Mouse (Mus musculus) right cerebral cortex, postnatal 4 days (tissue): ENCODE results near the gene Slco3a1.

Experiments
- DNase-seq: peaks from one replicate; pipeline ENCODE4 v3.0.0-alpha.2; 2022

Gene Slco3a1

DNA sequence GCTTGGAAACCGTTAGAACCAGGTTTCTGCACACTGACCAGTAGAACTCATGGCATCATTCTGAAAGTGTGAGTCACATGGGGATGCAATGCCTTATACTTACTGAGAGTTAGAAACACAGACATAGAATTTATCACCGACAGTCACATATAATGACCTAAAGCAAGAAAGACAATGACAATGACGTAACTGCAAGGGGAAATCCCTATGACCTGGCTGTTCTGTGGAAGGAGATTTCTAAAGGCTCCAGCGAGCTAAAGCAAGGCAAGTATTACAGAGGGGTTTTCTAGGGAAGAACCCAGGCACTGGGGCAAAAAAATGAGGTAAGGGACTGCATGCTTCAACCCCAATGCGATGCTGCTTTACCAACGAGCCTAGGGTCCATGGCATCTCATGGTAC, 26.9 kb downstream of the Slco3a1 start:
- DNase-seq: no peak

DNA sequence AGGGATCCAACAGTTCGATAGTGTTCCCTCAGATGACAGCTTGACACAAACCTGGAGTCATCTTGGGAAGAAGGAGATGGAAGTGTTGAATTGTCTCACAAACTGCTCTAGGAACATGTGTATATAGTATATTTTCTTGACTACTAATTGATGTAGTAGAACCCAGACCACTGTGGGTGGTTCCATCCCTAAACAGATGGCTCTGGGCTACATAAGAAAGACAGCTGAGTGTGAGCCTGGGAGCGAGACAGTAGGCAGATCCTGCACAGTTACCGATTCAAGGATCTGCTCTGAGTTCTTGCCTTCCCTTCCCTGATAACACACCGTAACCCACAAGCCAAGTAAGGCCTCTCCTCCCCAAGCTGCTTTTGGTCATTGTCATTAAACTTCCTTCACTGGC, 28.6 kb downstream of the Slco3a1 start:
- no peak for DNase-seq

DNA sequence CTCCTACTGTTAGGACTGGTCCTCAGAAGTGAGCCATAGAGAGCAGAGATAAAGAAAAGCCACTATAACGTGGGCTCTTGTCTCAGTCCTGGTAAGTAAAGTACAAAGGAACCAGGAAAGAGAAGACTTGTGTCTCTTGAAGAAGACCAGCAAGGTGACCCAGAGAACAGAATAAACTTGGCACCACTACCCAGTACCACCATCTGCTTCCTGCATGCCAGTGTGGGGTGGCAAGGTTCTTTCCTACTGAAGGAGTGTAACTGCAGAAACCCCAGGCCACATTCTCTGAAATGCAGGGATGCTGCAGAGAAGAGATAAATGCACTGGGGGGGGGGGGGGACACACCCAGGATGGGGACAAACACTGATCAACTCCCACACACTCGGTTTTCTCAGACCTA, 29.0 kb downstream of the Slco3a1 start:
- no peak for DNase-seq

DNA sequence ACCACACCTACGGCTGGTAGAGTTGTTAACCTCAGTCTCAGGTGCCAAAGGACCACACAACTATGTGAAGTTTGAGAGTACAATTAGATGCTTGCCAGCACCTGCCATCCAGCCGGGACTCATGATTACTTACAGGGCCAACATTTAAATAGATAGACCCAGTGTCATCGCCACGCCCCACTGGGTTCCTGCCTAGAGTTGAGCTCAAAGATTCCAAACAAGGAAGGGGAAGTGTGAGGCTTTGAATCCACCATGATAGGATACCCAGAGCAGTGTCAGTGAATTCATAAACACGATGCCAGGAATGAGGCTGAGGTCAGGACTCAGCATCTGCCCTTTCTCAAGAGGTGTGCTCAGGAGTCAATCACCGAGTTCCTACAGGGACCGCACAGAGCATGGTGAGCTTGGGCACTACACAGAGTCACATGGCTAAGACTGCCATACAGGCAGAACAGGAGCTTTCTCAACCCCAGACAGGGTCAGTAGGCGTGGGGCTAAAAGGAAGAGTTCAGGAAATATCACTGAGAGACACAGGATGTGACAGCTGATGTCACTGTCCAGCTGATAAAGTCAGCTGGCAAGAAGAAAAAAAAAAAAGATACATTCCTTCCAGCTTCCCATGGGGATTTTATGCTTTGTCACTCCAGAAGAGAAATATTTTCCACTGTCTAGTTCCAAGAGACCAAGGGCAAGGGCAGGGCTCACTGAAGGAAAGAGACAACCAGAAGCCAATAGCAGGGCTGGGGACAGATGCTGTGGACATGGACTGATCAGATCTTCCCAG, 30.2 kb downstream of the Slco3a1 start:
- DNase-seq: no peak

DNA sequence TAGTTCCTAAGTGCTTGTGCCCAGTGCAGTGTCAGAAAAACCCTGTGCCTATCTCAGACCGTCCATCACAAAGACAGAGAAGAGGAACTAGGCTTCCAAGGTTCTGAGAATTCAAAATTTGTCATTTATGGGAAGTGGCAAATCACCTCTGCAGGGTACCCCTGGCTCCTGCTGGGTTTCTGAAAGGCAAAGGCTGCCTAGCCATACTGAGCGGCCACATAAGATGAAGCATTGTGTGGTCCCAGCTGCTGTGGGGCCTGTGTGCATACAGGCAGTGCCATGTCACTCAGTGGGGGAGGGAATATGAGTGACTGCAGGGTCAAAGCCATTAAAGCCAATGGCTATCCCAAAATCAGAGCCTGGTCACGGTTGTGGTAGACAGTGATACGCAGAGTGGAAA, 31.5 kb downstream of the Slco3a1 start:
- no peak for DNase-seq

DNA sequence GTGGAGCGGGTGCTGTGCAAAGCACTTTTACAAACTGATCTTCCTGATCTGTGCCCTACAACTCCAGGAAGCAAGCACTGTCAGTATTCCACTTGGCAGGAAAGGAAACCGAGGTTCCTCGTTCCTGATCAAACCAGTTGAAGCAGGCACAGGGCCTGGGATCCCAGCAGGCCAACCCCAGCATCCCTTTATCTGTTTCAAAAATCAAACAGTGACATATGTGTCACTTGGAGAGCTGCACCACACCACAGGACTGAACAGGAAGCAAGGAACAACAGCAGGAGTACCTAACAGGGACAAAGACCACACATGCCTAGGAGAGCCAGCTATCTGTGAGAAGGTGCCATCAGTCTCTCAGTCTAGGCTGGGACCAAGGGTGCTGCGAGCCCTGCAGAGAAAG, 32.3 kb downstream of the Slco3a1 start:
- no peak for DNase-seq

DNA sequence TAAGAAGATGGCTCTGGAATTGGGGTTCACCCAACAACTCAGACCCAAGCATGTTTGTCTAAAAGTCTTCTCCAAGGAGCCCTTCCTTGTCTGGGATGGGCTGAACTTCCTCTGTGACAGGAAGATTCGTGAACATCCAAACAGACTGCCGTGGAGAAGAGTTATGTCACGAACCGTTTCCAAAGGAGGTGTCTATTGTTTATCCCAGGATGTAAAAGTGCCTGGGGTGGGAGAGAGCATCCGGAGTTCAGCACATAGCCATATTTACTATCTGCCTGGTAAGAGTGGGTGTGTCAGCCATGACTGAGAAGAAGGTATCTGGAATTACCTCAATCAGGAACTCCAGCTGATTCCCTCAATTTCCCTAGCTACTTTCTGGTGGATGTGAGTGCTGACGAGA, 35.2 kb downstream of the Slco3a1 start:
- no peak for DNase-seq

DNA sequence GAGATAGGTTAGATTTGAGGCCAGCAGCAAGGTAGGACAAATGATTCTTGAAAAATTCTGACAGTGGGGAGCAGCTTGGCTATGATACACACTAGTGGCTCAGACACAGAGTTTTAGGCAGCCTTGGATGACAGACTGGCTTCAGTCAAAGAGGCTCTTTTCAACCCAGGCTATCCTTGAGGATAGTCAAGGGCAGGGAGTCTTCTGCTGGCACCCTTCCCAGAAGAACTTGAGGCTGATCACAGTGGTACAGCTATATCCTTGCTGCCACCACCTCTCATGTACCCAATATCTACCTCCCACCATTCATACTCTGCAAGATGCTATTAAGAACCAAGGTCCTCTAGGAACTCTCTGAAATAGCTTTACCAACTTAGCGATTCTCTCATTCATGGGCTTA, 35.8 kb downstream of the Slco3a1 start:
- no peak for DNase-seq

DNA sequence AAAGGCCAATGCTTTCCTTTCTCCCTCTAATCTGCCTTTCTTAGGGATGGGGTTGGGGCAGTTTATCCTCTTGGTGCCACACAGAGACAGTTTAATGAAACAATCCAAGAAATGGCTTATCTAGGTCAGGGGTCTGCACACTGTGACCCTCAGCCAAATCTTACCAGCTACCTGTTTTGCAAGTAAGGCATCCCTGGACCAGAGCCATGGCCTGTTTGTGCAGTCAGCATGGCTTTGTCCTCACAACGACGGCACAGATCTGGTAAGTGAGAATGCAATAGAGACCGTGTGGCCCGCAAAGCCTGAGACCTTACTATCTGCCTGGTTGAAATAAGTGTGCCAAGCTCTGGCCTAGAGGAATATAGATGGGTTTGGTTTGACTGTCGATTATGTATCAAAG, 36.3 kb downstream of the Slco3a1 start:
- DNase-seq: no peak

DNA sequence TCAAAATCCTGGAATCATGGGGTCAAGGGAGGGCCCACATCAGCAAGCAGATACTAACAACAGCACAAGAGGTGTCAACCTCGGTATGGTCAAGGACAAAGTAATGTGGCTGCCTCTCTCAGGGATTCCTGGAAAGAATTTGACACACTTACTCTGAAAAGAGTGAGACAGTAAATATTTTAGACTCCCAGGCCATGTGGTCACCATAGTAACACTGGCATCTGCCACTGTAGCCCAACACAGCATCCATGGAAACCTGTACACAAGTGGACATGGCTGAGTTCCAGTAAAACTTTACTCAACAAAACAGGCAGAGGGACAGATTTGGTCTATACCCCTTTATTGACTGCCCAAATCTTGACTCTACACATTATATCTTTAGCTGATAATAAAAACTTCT, 43.9 kb downstream of the Slco3a1 start:
- no peak for DNase-seq

DNA sequence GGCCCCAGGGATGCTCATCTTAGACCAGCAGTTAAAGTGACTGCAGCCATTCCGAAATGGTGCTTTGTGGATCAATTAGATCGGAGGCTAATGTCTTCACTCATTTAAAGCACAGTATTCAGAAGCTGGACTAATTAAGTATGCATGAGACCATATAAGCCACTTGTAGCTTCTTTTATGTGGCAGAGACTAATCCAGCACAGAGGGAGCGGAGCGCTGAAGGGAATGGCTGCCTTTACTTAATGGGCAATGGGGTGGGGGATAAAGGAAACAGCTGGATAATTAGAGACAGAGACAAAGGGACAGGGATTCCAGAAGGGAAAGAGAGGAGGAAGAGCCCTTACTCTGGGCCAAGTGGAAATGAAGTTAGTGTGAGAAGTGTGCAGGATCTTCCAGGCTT, 46.4 kb downstream of the Slco3a1 start:
- DNase-seq: no peak

DNA sequence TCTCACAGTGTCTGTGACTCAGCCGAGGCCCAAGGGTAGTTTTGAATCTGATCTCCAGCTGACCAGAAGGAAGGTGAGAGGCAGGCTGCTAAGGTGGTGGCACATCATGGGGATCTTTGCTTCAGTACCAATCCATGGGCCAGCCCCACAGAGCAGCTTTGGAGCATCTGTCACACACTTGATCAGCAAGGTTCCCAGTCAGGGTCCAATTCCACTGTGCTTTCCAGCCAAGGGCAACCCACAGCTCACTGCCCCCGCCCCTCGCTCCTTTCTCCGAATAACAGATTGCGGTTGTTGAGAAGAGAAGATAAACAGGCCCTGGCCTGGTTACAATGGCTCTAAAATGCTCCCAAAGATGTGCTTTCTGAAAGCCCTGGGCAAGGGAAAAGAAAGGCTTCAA, 47.7 kb downstream of the Slco3a1 start:
- no peak for DNase-seq

DNA sequence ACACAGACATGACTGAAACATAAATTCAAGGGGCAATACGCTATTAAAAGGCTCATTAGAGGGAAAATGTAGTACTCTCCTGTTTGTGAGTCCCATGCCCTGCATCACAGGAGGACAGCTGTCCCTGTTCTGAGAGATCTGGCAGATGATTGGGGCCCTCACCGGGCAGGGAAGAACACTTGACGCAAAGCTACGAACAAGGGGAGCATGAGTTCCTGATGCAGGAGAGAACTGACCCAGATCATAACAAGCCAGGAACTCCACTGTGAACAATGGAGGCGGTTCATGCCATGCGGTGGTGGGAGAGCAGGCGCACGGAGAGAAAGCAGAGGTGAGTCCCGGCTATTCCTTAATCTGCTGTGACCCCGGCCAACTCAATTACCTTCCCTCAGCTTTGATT, 48.9 kb downstream of the Slco3a1 start:
- no peak for DNase-seq

DNA sequence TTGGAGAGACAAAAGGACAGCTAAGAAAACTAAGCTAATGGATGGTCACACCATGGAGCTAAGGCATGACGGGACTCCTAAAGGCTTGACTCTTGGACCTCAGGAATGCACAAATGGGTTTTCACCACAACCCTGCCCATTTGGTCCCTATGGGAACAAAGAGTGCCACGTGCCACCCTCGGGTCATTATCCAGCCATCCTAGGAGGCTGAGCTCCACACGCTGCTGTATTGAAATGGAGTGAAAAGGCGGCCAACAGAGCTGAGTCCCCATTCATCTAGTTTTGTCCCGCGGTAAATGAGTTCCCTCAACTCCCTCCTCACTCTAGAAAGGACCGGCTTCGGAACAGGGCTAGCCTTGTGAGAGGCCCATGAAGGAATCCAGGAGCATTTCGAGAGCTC, 53.4 kb downstream of the Slco3a1 start:
- no peak for DNase-seq

DNA sequence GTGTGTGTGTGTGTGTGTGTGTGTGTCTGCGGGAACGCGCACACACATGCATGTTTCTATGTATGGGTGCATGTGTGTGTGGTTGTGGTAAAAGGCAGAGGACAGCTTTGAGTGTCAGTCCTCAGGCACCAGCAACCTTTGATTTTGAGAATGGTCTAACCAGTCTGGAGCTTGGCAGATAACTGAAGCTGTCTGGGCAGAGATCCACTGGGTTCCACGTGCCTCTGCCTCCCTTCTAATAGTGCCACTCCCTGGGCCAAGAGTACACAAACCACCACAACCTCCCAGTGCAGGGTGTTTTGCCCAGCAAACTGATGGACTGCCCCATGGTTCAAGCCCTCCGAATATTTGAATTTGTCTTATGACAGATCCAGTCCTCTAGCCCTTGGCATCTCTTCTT, 55.1 kb downstream of the Slco3a1 start:
- no peak for DNase-seq

DNA sequence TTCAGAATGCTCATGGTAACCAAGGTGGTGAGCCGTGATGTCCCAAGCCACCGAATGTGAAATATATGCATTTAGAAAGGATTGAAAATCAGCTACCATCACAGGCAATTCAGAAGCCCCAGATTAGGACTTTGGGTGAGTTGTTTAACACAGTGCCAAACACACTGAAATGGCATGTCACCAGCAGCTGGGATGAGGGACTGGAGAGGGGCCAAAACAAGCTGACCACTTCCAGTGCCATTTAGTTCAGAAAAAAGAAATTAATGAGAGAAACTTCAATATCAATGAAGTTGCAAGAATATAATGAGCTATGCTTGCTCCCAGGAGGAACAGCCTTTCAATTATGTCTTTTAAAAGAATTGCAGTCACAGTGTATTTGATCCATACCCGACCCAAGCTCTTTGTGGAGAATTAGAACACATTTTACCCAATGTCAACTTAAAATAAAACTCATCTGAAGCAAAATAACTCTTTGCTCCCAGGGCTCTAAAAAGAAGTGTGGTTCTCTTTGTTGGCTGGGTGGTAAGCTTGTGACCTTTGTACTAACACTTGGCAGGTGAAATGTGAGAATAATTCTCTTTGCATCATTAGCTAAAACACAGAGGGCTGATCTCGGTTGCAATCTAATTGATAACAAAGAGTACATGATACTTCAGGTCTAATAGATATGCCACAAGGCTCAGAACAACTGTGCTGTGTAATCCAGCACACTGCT, 56.2 kb downstream of the Slco3a1 start:
- DNase-seq: no peak

DNA sequence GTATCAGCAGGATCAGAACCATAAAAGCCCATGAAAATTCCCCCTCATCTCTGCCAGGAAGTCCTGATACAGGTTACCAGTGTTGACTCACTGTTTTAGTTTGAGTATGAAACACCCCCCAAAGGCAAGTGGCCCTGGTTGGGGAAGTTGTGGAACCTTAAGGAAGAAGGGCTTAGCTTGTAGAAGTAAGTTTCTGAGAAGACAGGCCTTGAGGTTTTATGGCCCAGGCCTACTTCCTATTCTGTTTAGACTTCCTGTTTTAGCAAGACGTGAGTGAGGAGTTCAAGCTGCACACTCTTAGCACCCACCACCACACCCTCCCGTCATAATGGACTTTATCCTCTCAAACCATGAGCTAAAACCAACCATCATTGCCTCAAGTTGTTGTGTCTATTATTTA, 57.4 kb downstream of the Slco3a1 start:
- no peak for DNase-seq

DNA sequence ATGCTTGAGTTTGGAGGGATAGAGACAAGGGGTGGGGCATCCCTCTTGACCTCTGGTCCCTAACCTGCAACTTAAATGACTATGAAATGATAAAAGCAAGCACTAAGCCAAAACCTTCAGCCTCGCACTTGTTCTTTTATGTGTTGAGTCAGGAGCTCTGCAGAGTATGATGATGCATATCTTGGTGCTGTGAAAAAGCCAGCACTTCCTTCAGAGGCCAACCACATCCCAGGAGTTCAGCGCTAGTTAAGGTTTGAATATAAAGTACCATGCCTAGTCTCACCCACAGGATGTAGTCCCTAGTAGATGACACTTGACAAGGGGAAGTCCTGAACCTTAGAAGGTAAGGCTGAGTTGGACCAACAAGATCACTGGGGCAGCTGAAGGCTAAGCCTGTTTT, 59.1 kb downstream of the Slco3a1 start:
- no peak for DNase-seq

DNA sequence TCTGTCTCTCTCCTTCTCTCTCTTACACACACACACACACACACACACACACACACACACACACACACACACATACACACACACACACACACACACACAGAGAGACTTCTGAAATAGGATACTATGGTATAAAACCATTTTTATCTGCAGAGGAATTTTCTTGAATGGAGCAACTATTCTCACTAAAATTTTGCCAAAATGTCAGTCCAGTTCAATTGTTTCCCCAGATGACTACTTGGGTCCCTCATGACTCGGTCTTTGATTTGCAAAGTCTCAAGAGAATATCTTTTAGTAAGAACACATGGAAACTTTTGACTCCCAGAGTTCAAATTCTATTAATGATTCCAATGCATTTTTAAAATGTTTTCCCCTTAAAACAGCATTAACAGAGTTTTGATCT, 60.8 kb downstream of the Slco3a1 start:
- no peak for DNase-seq

DNA sequence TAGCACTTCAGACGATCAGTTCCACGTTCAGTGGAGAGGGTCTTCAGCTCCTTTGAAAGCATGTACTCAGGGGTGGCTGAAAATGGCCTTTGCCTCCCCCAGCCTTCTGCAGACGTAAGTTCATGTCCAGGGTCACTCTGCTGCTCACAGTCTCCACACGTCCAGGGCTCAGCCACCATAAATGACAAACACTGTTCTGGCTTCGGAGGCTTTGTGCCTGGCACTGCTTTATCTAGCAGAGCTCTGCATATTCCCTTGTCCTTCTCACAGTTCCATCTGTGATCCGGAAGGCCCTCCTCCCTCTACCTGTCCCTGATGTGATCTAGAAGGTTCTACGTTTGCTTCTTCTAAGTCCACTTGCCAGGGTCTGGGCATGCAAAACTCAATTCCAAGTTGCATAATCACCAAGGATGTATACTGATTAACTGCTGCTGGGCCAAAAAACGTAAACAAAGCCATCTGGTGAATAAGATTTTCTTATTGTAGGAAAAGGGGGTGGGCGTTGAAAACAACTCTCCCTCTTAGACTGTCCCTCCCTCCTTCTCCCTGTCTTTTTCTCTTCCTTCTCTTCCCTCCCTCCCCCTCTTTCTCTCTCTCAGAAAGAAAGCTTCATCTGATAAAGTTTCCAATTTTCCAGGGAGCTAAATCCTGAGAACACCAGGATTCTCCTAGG, 62.8 kb downstream of the Slco3a1 start:
- no peak for DNase-seq

DNA sequence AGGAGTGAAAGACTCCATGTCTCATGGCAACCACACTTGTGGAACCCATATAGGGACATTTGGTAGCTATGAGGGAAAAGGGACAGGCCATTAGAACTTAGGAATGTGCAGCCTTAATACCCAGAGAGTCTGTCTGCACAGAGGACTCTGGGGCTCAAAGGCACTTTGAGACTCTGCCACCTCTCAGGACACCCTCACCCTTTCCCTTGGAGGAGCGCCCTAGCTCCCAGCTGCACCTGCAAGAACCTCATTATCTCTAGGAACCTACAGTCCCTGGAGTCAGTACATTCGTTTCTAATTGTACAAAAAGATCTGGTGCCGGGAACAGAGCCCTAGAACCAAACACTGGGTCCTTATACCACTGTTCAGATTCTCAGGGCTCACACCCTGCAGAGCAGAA, 66.4 kb downstream of the Slco3a1 start:
- no peak for DNase-seq

DNA sequence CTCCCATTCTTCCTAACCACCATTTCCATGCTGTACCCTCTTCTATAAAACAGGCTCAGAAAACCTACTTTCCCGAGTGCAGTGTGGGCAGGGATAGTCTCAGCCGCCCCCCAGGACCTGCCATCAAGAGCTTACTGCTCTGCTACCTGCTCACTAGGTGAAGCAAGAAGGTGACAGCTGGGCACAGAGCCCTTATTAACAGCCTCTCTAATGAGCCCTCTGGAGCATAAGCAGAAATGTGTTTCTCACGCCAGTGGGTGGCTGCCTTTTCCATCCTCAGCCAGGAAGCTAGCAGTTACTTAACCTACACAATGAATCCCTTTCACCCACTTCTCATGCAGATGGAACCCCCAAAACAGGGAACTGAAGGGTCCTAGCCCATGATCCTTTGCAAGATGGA, 66.9 kb downstream of the Slco3a1 start:
- DNase-seq: no peak

DNA sequence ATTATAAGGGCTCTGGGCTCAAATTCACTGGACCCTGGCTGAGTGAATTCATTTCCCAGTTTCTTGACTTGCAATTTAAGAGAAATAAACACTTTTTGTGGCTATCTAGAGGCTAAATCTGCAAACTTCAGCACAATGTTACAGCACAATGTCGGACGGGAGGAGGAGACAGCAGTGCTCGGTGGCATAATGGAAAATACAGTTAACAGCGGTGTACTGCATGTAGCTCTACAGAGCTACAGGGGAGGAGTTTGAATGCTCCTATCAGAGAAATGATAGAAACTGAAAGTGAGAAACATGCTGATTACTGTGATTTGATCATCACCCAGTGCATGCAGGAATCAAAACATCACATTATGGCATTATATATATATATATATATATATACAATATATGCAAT, 68.5 kb downstream of the Slco3a1 start:
- no peak for DNase-seq

DNA sequence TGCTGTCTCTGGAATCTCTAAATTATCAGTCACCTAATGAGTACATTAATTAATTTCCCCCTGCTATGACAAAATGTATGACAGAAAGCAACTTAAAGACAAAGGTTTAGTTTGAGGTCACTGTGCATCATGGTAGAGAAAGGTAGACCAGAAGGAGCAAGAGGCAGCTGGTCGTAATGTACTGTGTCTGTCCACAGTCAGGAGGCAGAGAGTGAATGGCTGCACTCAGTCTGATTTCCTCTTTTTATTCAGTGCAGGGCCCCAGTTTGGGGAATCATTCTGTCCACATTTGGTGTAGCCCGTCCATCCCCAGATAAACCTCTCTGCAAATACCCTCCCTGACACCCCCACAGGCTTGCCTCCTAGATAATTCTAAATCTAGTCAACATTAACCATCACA, 68.9 kb downstream of the Slco3a1 start:
- DNase-seq: no peak
